Mouse (Mus musculus): ENCODE measurements at regions not wholly inside any gene's neighbourhood (a gene's known extent, or its start where the extent isn't known, plus 50 kb on each side); places are given as distances from the start of the nearest gene placed in this dataset.

DNA sequence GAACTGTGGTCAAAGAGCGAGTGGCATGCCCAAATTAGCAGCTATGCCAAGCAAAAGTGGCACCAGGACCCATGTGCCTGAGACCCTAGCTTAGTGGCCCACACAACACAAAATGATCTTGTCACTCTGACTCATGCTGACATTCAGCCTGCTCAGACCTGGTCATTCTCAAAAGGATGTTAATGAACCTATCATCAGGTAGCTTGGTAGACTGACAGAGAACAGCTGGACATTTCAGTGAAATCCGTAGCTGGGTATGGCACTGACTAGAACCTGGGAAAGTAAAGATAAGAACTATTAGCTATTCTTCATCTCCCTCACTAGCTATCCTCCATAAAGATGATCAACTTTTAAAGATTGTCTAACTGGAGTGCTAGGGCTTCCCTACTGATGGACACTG lies 188.5 kb downstream of the Nr2f2 start:
- 82% methylated on average over 2 of the region's 2 CpGs for WGBS
- H3K9ac ChIP-seq (ENCODE audit: low read length): no peak overlapping the region
- no peak overlapping the region for H3K27ac ChIP-seq (ENCODE audit: low read length)
- no peak for ATAC-seq (ENCODE audit: low read depth)
- H3K9me3 ChIP-seq (ENCODE audit: control insufficient read depth, low read length): no peaks in the 10 kb centered on the region
- H3K4me1 ChIP-seq (replicated peaks; ENCODE audit: control insufficient read depth, insufficient read depth, low read length): no peaks in the 10 kb centered on the region
- H3K27me3 ChIP-seq (ENCODE audit: control insufficient read depth, insufficient read depth, low read depth, low read length): no peaks in the 10 kb centered on the region
- no peaks in the 10 kb centered on the region for H3K36me3 ChIP-seq (ENCODE audit: control insufficient read depth, insufficient read depth, low read length)
- H3K4me2 ChIP-seq (ENCODE audit: low read depth, low read length): no peak overlapping the region
- no peak overlapping the region for H3K4me3 ChIP-seq (ENCODE audit: low read length)

DNA sequence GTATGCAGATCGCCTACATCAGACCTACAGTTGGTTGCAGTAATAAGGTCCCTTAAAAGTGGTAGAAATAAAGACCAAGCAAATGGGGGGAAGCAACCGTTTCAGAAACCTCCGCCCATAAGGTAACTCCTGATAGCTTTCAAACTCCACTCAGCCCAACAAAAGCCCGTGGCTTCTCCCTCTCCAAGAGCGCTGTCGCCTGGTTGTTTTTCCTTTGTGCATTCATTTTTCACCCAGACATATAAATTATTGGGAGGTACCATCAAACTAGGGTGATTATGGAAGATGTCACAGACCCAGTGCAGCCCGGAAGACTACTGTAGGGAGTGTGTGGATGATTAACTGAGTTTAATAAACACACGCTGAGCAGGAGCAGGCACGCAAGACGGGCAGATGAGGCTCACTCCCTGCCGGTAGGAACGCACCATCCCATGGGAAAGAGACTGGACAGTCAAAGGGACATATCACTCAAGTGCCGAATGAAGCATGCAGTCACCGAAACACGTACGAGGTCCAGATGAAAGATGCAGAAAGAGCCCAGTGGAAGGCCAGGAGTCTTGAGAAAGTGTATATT lies 189.8 kb downstream of the Nr2f2 start:
- Histone ChIP-seq H3K4me3 (ENCODE audit: low read length) (no peak overlapping the region), H3K27ac (ENCODE audit: low read length) (no peak overlapping the region), H3K4me1 (replicated peaks; ENCODE audit: control insufficient read depth, insufficient read depth, low read length) (no peaks in the 10 kb centered on the region), H3K4me2 (ENCODE audit: low read depth, low read length) (no peak overlapping the region), H3K9ac (ENCODE audit: low read length) (no peak overlapping the region), H3K36me3 (ENCODE audit: control insufficient read depth, insufficient read depth, low read length) (no peaks in the 10 kb centered on the region), H3K9me3 (ENCODE audit: control insufficient read depth, low read length) (no peaks in the 10 kb centered on the region), H3K27me3 (ENCODE audit: control insufficient read depth, insufficient read depth, low read depth, low read length) (no peaks in the 10 kb centered on the region)
- ATAC-seq (ENCODE audit: low read depth): no peak
- WGBS: 63% methylated on average over 16 of the region's 16 CpGs

DNA sequence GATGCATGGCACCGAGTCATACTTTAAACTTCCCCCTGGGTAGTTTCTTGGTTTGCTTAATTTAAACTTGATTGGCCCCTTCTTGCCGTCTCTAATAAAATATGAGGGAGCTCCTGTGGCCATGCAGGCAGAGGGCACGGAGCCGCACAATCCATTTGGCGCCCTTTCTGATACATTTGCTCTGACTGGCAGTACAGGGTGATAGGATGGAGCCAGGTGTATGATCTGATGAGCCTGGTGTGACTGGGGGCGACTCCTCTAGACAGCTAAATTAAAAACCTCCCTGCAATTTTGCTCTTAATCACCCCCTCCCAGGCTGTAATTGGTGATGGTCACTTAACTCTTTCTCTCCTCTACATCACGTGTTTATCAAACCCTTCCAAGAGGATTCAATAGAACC lies 190.4 kb downstream of the Nr2f2 start:
- WGBS: 78% methylated on average over 7 of the region's 7 CpGs
- Histone ChIP-seq H3K4me1 (replicated peaks; ENCODE audit: control insufficient read depth, insufficient read depth, low read length) (no peaks in the 10 kb centered on the region), H3K9ac (ENCODE audit: low read length) (no peak overlapping the region), H3K4me2 (ENCODE audit: low read depth, low read length) (no peak overlapping the region), H3K4me3 (ENCODE audit: low read length) (no peak overlapping the region), H3K27me3 (ENCODE audit: control insufficient read depth, insufficient read depth, low read depth, low read length) (no peaks in the 10 kb centered on the region), H3K9me3 (ENCODE audit: control insufficient read depth, low read length) (no peaks in the 10 kb centered on the region), H3K27ac (ENCODE audit: low read length) (no peak overlapping the region), H3K36me3 (ENCODE audit: control insufficient read depth, insufficient read depth, low read length) (no peaks in the 10 kb centered on the region)
- ATAC-seq (ENCODE audit: low read depth): no peak

DNA sequence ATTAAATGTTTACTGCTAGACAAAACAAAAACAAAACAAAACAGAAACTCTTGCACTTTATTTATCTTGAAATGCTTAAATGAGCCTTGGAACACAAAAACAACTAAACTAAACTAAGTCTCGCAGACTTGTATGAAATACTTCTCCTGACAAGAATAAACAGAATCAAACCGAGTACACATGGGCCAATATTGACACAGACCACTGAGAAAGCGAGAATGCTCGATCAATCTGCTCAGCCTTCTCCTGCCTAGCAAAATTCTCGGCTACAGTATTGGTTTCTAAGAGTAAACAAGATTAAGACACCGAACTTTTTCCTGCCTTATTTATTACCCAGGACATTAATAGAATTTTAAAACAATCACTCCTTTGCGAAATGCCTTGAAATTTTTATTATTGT lies 194.1 kb downstream of the Nr2f2 start:
- no peak overlapping the region for H3K27ac ChIP-seq (ENCODE audit: low read length)
- no peak for ATAC-seq (ENCODE audit: low read depth)
- no peaks in the 10 kb centered on the region for H3K9me3 ChIP-seq (ENCODE audit: control insufficient read depth, low read length)
- H3K27me3 ChIP-seq (ENCODE audit: control insufficient read depth, insufficient read depth, low read depth, low read length): no peaks in the 10 kb centered on the region
- H3K4me2 ChIP-seq (ENCODE audit: low read depth, low read length): no peak overlapping the region
- H3K36me3 ChIP-seq (ENCODE audit: control insufficient read depth, insufficient read depth, low read length): no peaks in the 10 kb centered on the region
- H3K4me1 ChIP-seq (replicated peaks; ENCODE audit: control insufficient read depth, insufficient read depth, low read length): no peaks in the 10 kb centered on the region
- no peak overlapping the region for H3K9ac ChIP-seq (ENCODE audit: low read length)
- 40% methylated on average over 7 of the region's 7 CpGs for WGBS
- no peak overlapping the region for H3K4me3 ChIP-seq (ENCODE audit: low read length)

DNA sequence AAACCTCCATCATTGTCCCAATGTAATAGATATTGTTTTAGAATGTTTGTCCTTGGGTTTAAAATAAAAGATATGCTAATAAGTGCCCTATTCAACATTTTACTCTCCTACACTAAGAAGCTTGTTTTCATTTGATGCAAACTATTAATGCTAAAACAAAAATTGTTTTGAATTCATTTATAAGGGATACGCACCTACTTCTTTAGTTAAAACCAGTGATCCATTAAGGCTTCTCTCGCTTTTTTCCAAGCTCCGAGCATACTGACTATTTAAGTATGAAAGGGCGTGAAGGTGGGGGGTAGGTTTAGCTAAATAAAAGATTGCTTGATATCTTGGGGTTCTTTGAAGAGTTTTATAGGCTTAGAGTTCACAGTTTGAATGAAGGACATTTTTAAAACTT lies 195.1 kb downstream of the Nr2f2 start:
- no peak for ATAC-seq (ENCODE audit: low read depth)

DNA sequence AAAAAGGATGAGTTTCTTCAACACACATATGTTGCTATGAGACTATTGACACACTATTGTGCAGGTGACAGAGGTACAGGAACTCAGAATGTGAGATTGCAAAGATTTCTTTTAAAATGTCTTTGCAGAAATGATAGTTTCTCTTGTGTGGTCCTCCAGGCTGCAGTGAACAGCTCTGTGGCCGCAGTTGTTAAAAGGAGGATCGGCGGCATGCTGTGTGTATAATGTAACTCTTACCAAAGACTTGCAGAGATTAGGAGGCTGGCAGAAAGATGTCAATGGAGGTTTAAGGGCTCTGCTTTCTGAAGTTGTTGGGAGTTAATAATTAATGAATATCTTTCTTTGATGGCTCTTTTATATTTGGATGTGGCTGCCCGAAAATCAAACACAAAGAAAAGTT lies 198.5 kb downstream of the Nr2f2 start:
- 50% methylated on average over 4 of the region's 4 CpGs for WGBS
- no peak overlapping the region for H3K4me3 ChIP-seq (ENCODE audit: low read length)
- H3K36me3 ChIP-seq (ENCODE audit: control insufficient read depth, insufficient read depth, low read length): no peaks in the 10 kb centered on the region
- H3K27me3 ChIP-seq (ENCODE audit: control insufficient read depth, insufficient read depth, low read depth, low read length): no peaks in the 10 kb centered on the region
- no peak overlapping the region for H3K4me2 ChIP-seq (ENCODE audit: low read depth, low read length)
- no peak overlapping the region for H3K27ac ChIP-seq (ENCODE audit: low read length)
- 0 out of 2 replicates have a peak, but pooled peaks cover 2% of the 10 kb centered on the region for H3K4me1 ChIP-seq (replicated peaks; ENCODE audit: control insufficient read depth, insufficient read depth, low read length)
- 0 out of 2 replicates have a peak, but pooled peaks have one; percentile 45 for ATAC-seq (ENCODE audit: low read depth)
- H3K9ac ChIP-seq (ENCODE audit: low read length): no peak overlapping the region
- H3K9me3 ChIP-seq (ENCODE audit: control insufficient read depth, low read length): no peaks in the 10 kb centered on the region

More for the DNA sequence above, 195.1 kb downstream of the Nr2f2 start:
- no peaks in the 10 kb centered on the region for H3K36me3 ChIP-seq (ENCODE audit: control insufficient read depth, insufficient read depth, low read length)
- H3K27me3 ChIP-seq (ENCODE audit: control insufficient read depth, insufficient read depth, low read depth, low read length): no peaks in the 10 kb centered on the region
- no peak overlapping the region for H3K4me3 ChIP-seq (ENCODE audit: low read length)
- H3K9ac ChIP-seq (ENCODE audit: low read length): no peak overlapping the region
- no peaks in the 10 kb centered on the region for H3K4me1 ChIP-seq (replicated peaks; ENCODE audit: control insufficient read depth, insufficient read depth, low read length)
- H3K27ac ChIP-seq (ENCODE audit: low read length): no peak overlapping the region
- 83% methylated on average over 4 of the region's 4 CpGs for WGBS
- H3K9me3 ChIP-seq (ENCODE audit: control insufficient read depth, low read length): no peaks in the 10 kb centered on the region
- no peak overlapping the region for H3K4me2 ChIP-seq (ENCODE audit: low read depth, low read length)

DNA sequence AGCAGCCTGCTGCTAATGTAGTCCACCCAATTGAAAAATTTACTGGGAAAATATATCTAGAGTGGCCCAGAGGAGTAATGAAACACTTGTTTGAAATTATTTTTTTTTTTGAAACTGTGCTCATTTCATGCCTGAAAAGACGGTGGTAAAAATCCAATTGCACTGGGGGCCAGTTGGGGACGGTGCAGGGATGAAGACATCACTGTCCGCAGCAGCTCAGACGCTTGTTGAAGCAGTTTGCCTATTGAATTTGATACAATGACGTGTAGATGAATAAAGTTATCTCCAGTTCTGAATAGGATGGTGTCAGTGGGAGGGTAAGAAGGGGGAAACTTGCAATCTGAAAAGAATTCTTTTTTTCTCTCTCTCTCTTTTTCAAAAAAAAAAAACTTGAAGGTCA lies 200.5 kb downstream of the Nr2f2 start:
- Histone ChIP-seq H3K27me3 (ENCODE audit: control insufficient read depth, insufficient read depth, low read depth, low read length) (no peaks in the 10 kb centered on the region), H3K4me3 (ENCODE audit: low read length) (no peak overlapping the region), H3K4me2 (ENCODE audit: low read depth, low read length) (no peak overlapping the region), H3K27ac (ENCODE audit: low read length) (no peak overlapping the region), H3K4me1 (replicated peaks; ENCODE audit: control insufficient read depth, insufficient read depth, low read length) (0 out of 2 replicates have a peak, but pooled peaks cover 2% of the 10 kb centered on the region), H3K9me3 (ENCODE audit: control insufficient read depth, low read length) (no peaks in the 10 kb centered on the region), H3K36me3 (ENCODE audit: control insufficient read depth, insufficient read depth, low read length) (no peaks in the 10 kb centered on the region), H3K9ac (ENCODE audit: low read length) (no peak overlapping the region)
- 79% methylated on average over 5 of the region's 5 CpGs for WGBS
- ATAC-seq (ENCODE audit: low read depth): no peak

DNA sequence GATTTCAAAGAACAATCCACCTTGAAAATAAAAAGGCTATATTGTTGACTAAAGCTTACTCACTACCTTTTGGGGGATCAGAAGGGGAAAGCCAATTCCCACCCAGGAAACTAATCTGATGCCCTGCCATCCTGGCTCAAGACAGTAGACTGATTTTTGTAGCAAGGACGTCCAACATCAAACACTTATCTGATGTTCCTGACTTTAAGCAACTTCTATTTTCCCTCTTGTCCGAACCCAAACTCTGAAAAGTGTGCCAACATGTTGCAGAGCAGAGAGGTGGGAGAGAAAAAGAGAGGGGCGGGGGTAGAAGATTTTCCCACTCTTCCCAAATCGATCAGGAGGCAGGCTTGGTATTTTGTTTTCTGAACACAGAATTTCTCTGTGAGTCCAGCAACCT lies 201.0 kb downstream of the Nr2f2 start:
- no peak for ATAC-seq (ENCODE audit: low read depth)
- H3K4me3 ChIP-seq (ENCODE audit: low read length): no peak overlapping the region
- WGBS: 53% methylated on average over 4 of the region's 4 CpGs

DNA sequence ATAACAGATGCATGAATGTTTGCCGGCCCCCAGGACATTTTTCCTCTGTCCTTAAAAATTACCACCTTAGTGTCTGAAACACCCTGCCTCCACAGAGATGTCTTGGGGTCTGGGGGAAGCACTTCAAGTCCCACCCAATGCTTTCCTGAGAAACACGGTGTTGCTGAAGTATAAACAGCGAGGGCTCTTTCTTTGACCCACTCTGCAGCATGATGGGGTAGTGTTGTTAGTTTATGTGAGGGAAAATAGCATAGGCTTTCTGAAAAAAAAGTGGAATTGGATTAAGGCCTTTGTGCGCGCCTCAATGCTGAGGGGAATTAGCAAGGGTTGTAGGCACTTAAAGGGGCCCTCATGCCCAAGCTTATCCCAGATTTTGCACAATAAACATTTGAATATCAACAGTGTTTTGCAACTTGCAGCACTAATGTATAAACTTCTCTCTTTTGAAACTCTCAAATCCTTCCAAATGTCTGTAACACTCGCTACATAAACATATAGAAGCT lies 201.8 kb downstream of the Nr2f2 start:
- Histone ChIP-seq H3K4me1 (replicated peaks; ENCODE audit: control insufficient read depth, insufficient read depth, low read length) (0 out of 2 replicates have a peak, but pooled peaks cover 2% of the 10 kb centered on the region), H3K36me3 (ENCODE audit: control insufficient read depth, insufficient read depth, low read length) (no peaks in the 10 kb centered on the region), H3K4me2 (ENCODE audit: low read depth, low read length) (no peak overlapping the region), H3K9me3 (ENCODE audit: control insufficient read depth, low read length) (no peaks in the 10 kb centered on the region), H3K9ac (ENCODE audit: low read length) (no peak overlapping the region), H3K27me3 (ENCODE audit: control insufficient read depth, insufficient read depth, low read depth, low read length) (no peaks in the 10 kb centered on the region), H3K4me3 (ENCODE audit: low read length) (no peak overlapping the region), H3K27ac (ENCODE audit: low read length) (peak overlapping the region; percentile 55; the same call in 1 of the 2 replicates)
- 42% methylated on average over 6 of the region's 6 CpGs for WGBS
- ATAC-seq (ENCODE audit: low read depth): peak; percentile 52; the same call in 1 of the 2 replicates

More for the DNA sequence above, 201.0 kb downstream of the Nr2f2 start:
- H3K27ac ChIP-seq (ENCODE audit: low read length): no peak overlapping the region
- H3K27me3 ChIP-seq (ENCODE audit: control insufficient read depth, insufficient read depth, low read depth, low read length): no peaks in the 10 kb centered on the region
- H3K4me1 ChIP-seq (replicated peaks; ENCODE audit: control insufficient read depth, insufficient read depth, low read length): 0 out of 2 replicates have a peak, but pooled peaks cover 2% of the 10 kb centered on the region
- H3K9me3 ChIP-seq (ENCODE audit: control insufficient read depth, low read length): no peaks in the 10 kb centered on the region
- H3K9ac ChIP-seq (ENCODE audit: low read length): no peak overlapping the region
- no peak overlapping the region for H3K4me2 ChIP-seq (ENCODE audit: low read depth, low read length)
- H3K36me3 ChIP-seq (ENCODE audit: control insufficient read depth, insufficient read depth, low read length): no peaks in the 10 kb centered on the region
